Comparison of ENCODE assay signal across 12 mouse cellular contexts in genomic region chr2:17731831-17732200, GRCm38 (mm10). TPM values are rescaled to one million over a fixed set of nuclear protein-coding genes. Genes with fewer than 3 reads are reported as not detected.
A peak's percentile ranks its signal among the peaks of the same experiment; 100 is the strongest.
DNase-seq lines count a peak whose midpoint lies in the region; ATAC-seq lines count a peak whose summit lies in the region.
"Had no signal": no experiment of that assay in that cellular context is flagged by ENCODE, and none has a peak within 500 bp of the region (broad histone marks: within the 10 kb centered on the region; RNA-seq: fewer than 3 reads in every experiment).

No protein-coding gene starts in this region.

- no peak overlapping the region for H3K27ac ChIP-seq in kidney, embryonic 15.5 days
- H3K27ac ChIP-seq in embryonic facial prominence, embryonic 13.5 days = no peak overlapping the region
- H3K27ac ChIP-seq in hindbrain, embryonic 15.5 days (replicated peaks) = no peak overlapping the region; the same call in 1 of the 2 replicates
- H3K27ac ChIP-seq in midbrain, embryonic 14.5 days (replicated peaks; ENCODE audit: low read depth, low read length) = 0 out of 2 replicates have a peak overlapping the region, but pooled peaks have one; percentile 71

- H3K4me1 ChIP-seq in kidney, embryonic 15.5 days = peaks cover 16% of the 10 kb centered on the region
- peaks cover 19% of the 10 kb centered on the region for H3K4me1 ChIP-seq in embryonic facial prominence, embryonic 13.5 days
- H3K4me1 ChIP-seq in hindbrain, embryonic 15.5 days (replicated peaks) = peaks cover 18% of the 10 kb centered on the region
- H3K4me1 ChIP-seq in midbrain, embryonic 14.5 days (ENCODE audit: control insufficient read depth, insufficient read depth, low read length) = peaks cover 10% of the 10 kb centered on the region; the same call in 1 of the 2 replicates

- H3K27me3 ChIP-seq in kidney, embryonic 15.5 days = peaks cover 42% of the 10 kb centered on the region
- peaks cover 44% of the 10 kb centered on the region for H3K27me3 ChIP-seq in embryonic facial prominence, embryonic 13.5 days
- H3K27me3 ChIP-seq in hindbrain, embryonic 15.5 days = peaks cover 2% of the 10 kb centered on the region; the same call in 1 of the 2 replicates
- H3K27me3 ChIP-seq in midbrain, embryonic 14.5 days (ENCODE audit: control insufficient read depth, insufficient read depth, low read length) = peaks cover 38% of the 10 kb centered on the region
- H3K27me3 ChIP-seq: CH12.LX had no signal

- WGBS in kidney, embryonic 15.5 days = 22% methylated on average over 6 of the region's 6 CpGs
- WGBS in embryonic facial prominence, embryonic 13.5 days = 12% methylated on average over 6 of the region's 6 CpGs
- 17% methylated on average over 6 of the region's 6 CpGs for WGBS in hindbrain, embryonic 15.5 days
- WGBS in midbrain, embryonic 14.5 days = 10% methylated on average over 6 of the region's 6 CpGs

- no peaks in the 10 kb centered on the region for H3K9me3 ChIP-seq in kidney, embryonic 15.5 days (replicated peaks)
- no peaks in the 10 kb centered on the region for H3K9me3 ChIP-seq in embryonic facial prominence, embryonic 13.5 days
- no peaks in the 10 kb centered on the region for H3K9me3 ChIP-seq in hindbrain, embryonic 15.5 days
- H3K9me3 ChIP-seq in midbrain, embryonic 14.5 days (ENCODE audit: control insufficient read depth, low read length) = no peaks in the 10 kb centered on the region

- DNase-seq in kidney, postnatal 36 days = no peak
- DNase-seq in midbrain, embryonic 14.5 days = no peak
- no peak for DNase-seq in cerebellum, postnatal 4 days (ENCODE audit: low spot score in 2 of 2)
- DNase-seq in ovary, adult 18-20 months (ENCODE audit: low spot score) = no peak
- no peak for DNase-seq in ovary, postnatal 10 days (ENCODE audit: low spot score)
- DNase-seq: adrenal gland, adult 2 months; gastrocnemius, postnatal 25 days had no signal

- no peaks in the 10 kb centered on the region for H3K36me3 ChIP-seq in kidney, embryonic 15.5 days
- H3K36me3 ChIP-seq in embryonic facial prominence, embryonic 13.5 days = no peaks in the 10 kb centered on the region
- H3K36me3 ChIP-seq in hindbrain, embryonic 15.5 days = no peaks in the 10 kb centered on the region
- no peaks in the 10 kb centered on the region for H3K36me3 ChIP-seq in midbrain, embryonic 14.5 days (ENCODE audit: control insufficient read depth, insufficient read depth, low read length)

- no peak overlapping the region for H3K9ac ChIP-seq in kidney, embryonic 15.5 days
- no peak overlapping the region for H3K9ac ChIP-seq in embryonic facial prominence, embryonic 13.5 days
- H3K9ac ChIP-seq in hindbrain, embryonic 15.5 days = no peak overlapping the region
- H3K9ac ChIP-seq in midbrain, embryonic 14.5 days (replicated peaks; ENCODE audit: low read length) = peak overlapping the region; percentile 76; the same call in 1 of the 2 replicates

- 0 out of 2 replicates have a peak overlapping the region, but pooled peaks have one; percentile 60 for H3K4me3 ChIP-seq in kidney, embryonic 15.5 days (replicated peaks)
- H3K4me3 ChIP-seq in embryonic facial prominence, embryonic 13.5 days = peak overlapping the region; percentile 62
- H3K4me3 ChIP-seq in hindbrain, embryonic 15.5 days = peak overlapping the region; percentile 51
- H3K4me3 ChIP-seq in midbrain, embryonic 14.5 days (replicated peaks; ENCODE audit: low read depth, low read length) = peak overlapping the region; percentile 62
- H3K4me3 ChIP-seq: myocyte had no signal

- H3K4me2 ChIP-seq in kidney, embryonic 15.5 days = peak overlapping the region; percentile 98
- peak overlapping the region; percentile 99 for H3K4me2 ChIP-seq in embryonic facial prominence, embryonic 13.5 days
- peak overlapping the region; percentile 91 for H3K4me2 ChIP-seq in hindbrain, embryonic 15.5 days
- H3K4me2 ChIP-seq in midbrain, embryonic 14.5 days (ENCODE audit: low read length) = peak overlapping the region; percentile 97

- ATAC-seq in kidney, embryonic 15.5 days (replicated peaks; ENCODE audit: low FRiP score) = no peak
- no peak for ATAC-seq in embryonic facial prominence, embryonic 13.5 days (ENCODE audit: insufficient number of reproducible peaks, insufficient read depth, low FRiP score, low TSS enrichment, low read depth)
- no peak for ATAC-seq in hindbrain, embryonic 15.5 days (ENCODE audit: low FRiP score, low read depth)
- no peak for ATAC-seq in midbrain, embryonic 14.5 days (ENCODE audit: low FRiP score, low TSS enrichment)

RNA-seq across cellular contexts. Expression of gene Nebl, which starts 0.6 kb away (rescaled TPM):
- 7.1 and 7.2 TPM in 2 replicates for polyA plus RNA-seq in kidney, embryonic 15.5 days (2015; fragmentation: Nextera tagmentation; extraction: Ambion mirVana)
- 16.2 and 16.6 TPM in 2 replicates for polyA plus RNA-seq in embryonic facial prominence, embryonic 13.5 days (2015; fragmentation: Nextera tagmentation; extraction: Ambion mirVana)
- 12.4 and 12.5 TPM in 2 replicates for polyA plus RNA-seq in hindbrain, embryonic 15.5 days (2015; fragmentation: Nextera tagmentation; extraction: Ambion mirVana)
- polyA plus RNA-seq in midbrain, embryonic 14.5 days (2014; fragmentation: Nextera tagmentation; extraction: Ambion mirVana) = 6.7 and 7.0 TPM in 2 replicates
